Mouse (Mus musculus) kidney, adult 11 months (tissue): Measurements from ENCODE around the gene Spata6.

Experiments used
- DNase-seq: peaks from one replicate; pipeline ENCODE4 v3.0.0; 2022

The Spata6 gene

GRCm38 (mm10) chr4:111852626-111853025 is 132.8 kb downstream of the Spata6 start:
- no peak for DNase-seq

GRCm38 (mm10) chr4:111866701-111867100 is 146.9 kb downstream of the Spata6 start:
- DNase-seq, result no peak

DNA sequence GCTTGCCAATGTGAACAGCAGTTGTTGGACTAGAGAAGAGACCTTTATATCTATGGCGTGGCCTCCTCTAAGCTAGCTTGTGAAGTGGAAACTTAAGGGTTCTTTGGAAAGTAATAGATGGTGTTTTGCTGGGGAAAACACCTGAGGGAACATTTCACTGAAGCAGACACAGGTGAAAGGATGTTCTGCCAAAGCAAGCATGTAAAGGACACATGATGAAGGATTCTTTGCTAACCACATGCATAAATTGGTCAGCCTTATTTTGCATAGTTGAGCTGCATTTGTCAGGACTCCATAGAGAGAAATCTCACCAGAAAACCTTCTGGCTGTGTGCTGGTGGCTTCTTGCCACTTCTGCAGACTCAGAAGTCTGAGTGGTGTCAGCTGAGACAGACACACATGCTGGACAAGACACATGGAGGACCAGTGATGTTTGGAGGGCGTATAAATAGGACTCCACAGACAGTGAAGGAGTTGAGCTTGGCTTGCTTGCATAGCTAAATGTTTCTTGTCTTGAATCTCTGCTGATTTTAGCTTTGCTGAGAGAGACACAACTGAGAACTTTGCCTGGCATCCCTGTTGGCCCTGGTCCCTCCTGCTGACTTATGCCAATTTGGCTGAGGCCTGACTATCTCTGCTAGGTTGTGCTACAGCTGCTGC is 148.1 kb downstream of the Spata6 start:
- DNase-seq, result no peak
